Mouse (Mus musculus) megakaryocyte, embryonic 14.5 days (primary cell): ENCODE results near the gene Mib2. TPM values are rescaled to one million over a fixed set of nuclear protein-coding genes. Genes with fewer than 3 reads are reported as not detected.

ENCODE experiments used
- H3K27me3 ChIP-seq: replicated peaks from 2 replicates; pipeline ENCODE3; 2012; ENCODE audit warnings: inconsistent platforms
- H3K36me3 ChIP-seq: replicated peaks from 2 replicates; pipeline ENCODE3; 2012; ENCODE audit warnings: low read length, inconsistent platforms, mixed read lengths
- H3K4me1 ChIP-seq: 2 replicates; pipeline ENCODE4 v1.6.1; 2012; ENCODE audit warnings: inconsistent platforms
- H3K4me3 ChIP-seq: replicated peaks from 2 replicates; pipeline ENCODE3; 2012; ENCODE audit warnings: moderate library complexity, mild to moderate bottlenecking, inconsistent platforms
- H3K9me3 ChIP-seq: 2 replicates; pipeline ENCODE4 v1.6.1; 2012; ENCODE audit warnings: inconsistent platforms
- FLI1 ChIP-seq: IDR thresholded peaks from 2 replicates; pipeline ENCODE4 v1.6.1; 2012; ENCODE audit warnings: low read length, inconsistent platforms, mixed read lengths
- GATA1 ChIP-seq: IDR thresholded peaks from 3 replicates; pipeline ENCODE4 v1.6.1; 2012; ENCODE audit warnings: mixed read lengths, low read length, inconsistent platforms, borderline replicate concordance
- polyA plus RNA-seq: library from polyadenylated mRNA; stranded (reverse); fragments of >175 nt; gene quantifications from 2 replicates; pipeline ENCODE4 v1.2.3, GENCODE M21; 2012; ENCODE audit warnings: low replicate concordance; ENCODE audit not compliant: insufficient read depth

Mib2 gene
- polyA plus RNA-seq: 45.2 and 94.9 TPM in 2 replicates

- Histone ChIP-seq H3K9me3 (no peaks in the 10 kb centered on the region), H3K4me1 (peaks cover 34% of the 10 kb centered on the region), H3K36me3 (peaks cover 31% of the 10 kb centered on the region), H3K4me3 (peak within 1 kb of the TSS; percentile 98), H3K27me3 (peaks cover 2% of the 10 kb centered on the region)
- TF ChIP-seq GATA1: no peak
- no peak for TF ChIP-seq FLI1
These were observed at the start of gene Mib2 for GRCm38 (mm10) chr4:155668689-155669597. Gene Mib2 (minus strand): TSS chr4:155669198.

GRCm38 (mm10) chr4:155710521-155711252 lies 41.7 kb upstream of the Mib2 start:
- no peak for TF ChIP-seq GATA1
- TF ChIP-seq FLI1: no peak
- Histone ChIP-seq H3K27me3 (no peaks in the 10 kb centered on the region), H3K4me1 (peaks cover 80% of the 10 kb centered on the region), H3K9me3 (no peaks in the 10 kb centered on the region), H3K4me3 (peak overlapping the region; percentile 85), H3K36me3 (peaks cover 58% of the 10 kb centered on the region)

- Histone ChIP-seq H3K9me3 (no peaks in the 10 kb centered on the region), H3K4me1 (peaks cover 76% of the 10 kb centered on the region), H3K27me3 (no peaks in the 10 kb centered on the region), H3K36me3 (peaks cover 42% of the 10 kb centered on the region), H3K4me3 (peak overlapping the region; percentile 79)
- TF ChIP-seq GATA1 (no peak), FLI1 (no peak)
These were observed 40.0 kb upstream of the Mib2 start for GRCm38 (mm10) chr4:155708988-155709387.

GRCm38 (mm10) chr4:155708582-155708981 lies 39.6 kb upstream of the Mib2 start:
- Histone ChIP-seq H3K9me3 (no peaks in the 10 kb centered on the region), H3K36me3 (peaks cover 39% of the 10 kb centered on the region), H3K4me1 (peaks cover 76% of the 10 kb centered on the region), H3K4me3 (peak overlapping the region; percentile 81), H3K27me3 (no peaks in the 10 kb centered on the region)
- TF ChIP-seq GATA1 (no peak), FLI1 (no peak)

GRCm38 (mm10) chr4:155705592-155705929 lies 36.6 kb upstream of the Mib2 start:
- Histone ChIP-seq H3K4me1 (peaks cover 59% of the 10 kb centered on the region), H3K9me3 (no peaks in the 10 kb centered on the region), H3K4me3 (peak overlapping the region; percentile 97), H3K36me3 (peaks cover 23% of the 10 kb centered on the region), H3K27me3 (no peaks in the 10 kb centered on the region)
- no peak for TF ChIP-seq GATA1
- no peak for TF ChIP-seq FLI1

- H3K27me3 ChIP-seq: no peaks in the 10 kb centered on the region
- 0 out of 2 replicates have a peak, but pooled peaks have one; percentile 38 for TF ChIP-seq FLI1
- no peak for TF ChIP-seq GATA1
- peaks cover 53% of the 10 kb centered on the region for H3K4me1 ChIP-seq
- H3K9me3 ChIP-seq: no peaks in the 10 kb centered on the region
- H3K4me3 ChIP-seq: peak within 1 kb of the TSS; percentile 97
- peaks cover 20% of the 10 kb centered on the region for H3K36me3 ChIP-seq
These were observed 36.0 kb upstream of the Mib2 start, which contains the start of gene Ssu72 for GRCm38 (mm10) chr4:155704721-155705591. Gene Ssu72 (plus strand): TSS chr4:155704800.

GRCm38 (mm10) chr4:155703425-155703929 lies 34.5 kb upstream of the Mib2 start:
- H3K9me3 ChIP-seq: no peaks in the 10 kb centered on the region
- H3K36me3 ChIP-seq: peaks cover 13% of the 10 kb centered on the region
- peaks cover 6% of the 10 kb centered on the region for H3K27me3 ChIP-seq
- peak overlapping the region; percentile 97 for H3K4me3 ChIP-seq
- peaks cover 38% of the 10 kb centered on the region for H3K4me1 ChIP-seq
- TF ChIP-seq FLI1 (no peak), GATA1 (no peak)

GRCm38 (mm10) chr4:155700425-155700824 lies 31.4 kb upstream of the Mib2 start:
- no peak overlapping the region for H3K4me3 ChIP-seq
- TF ChIP-seq GATA1 (no peak), FLI1 (no peak)
- no peaks in the 10 kb centered on the region for H3K9me3 ChIP-seq
- H3K27me3 ChIP-seq: peaks cover 27% of the 10 kb centered on the region
- no peaks in the 10 kb centered on the region for H3K36me3 ChIP-seq
- peaks cover 37% of the 10 kb centered on the region for H3K4me1 ChIP-seq
